Mouse (Mus musculus) forebrain, embryonic 14.5 days (tissue): ENCODE measurements around the gene Nrtn. TPM values are rescaled to one million over a fixed set of nuclear protein-coding genes. Genes with fewer than 3 reads are reported as not detected.

ENCODE experiments used
- ATAC-seq: fragments of 200-750 bp; cut with Nextera tagmentation; 2 replicates; pipeline ENCODE4 v1.8.0; 2017; ENCODE audit warnings: mild to moderate bottlenecking, moderate library complexity
- DNase-seq: peaks from one replicate; pipeline ENCODE4 v3.0.0-alpha.2; 2015; ENCODE audit warnings: low spot score
- H3K27ac ChIP-seq: fragments of 300-500 bp; sonication (generic); 2 replicates; pipeline ENCODE4 v1.5.1; 2014; ENCODE audit warnings: low read depth, mild to moderate bottlenecking, control low read depth, low read length, moderate library complexity
- H3K27me3 ChIP-seq: fragments of 300-500 bp; sonication (generic); replicated peaks from 2 replicates; pipeline ENCODE4 v1.6.1; 2014; ENCODE audit warnings: low read length, control low read depth, mixed read lengths; ENCODE audit not compliant: control insufficient read depth, insufficient read depth
- H3K36me3 ChIP-seq: fragments of 300-500 bp; sonication (generic); 2 replicates; pipeline ENCODE4 v1.6.1; 2014; ENCODE audit warnings: low read length, control low read depth; ENCODE audit not compliant: control insufficient read depth, insufficient read depth
- H3K4me1 ChIP-seq: fragments of 300-500 bp; sonication (generic); 2 replicates; pipeline ENCODE4 v1.6.1; 2014; ENCODE audit warnings: antibody characterized with exemption, low read length, control low read depth; ENCODE audit not compliant: control insufficient read depth, insufficient read depth
- H3K4me2 ChIP-seq: fragments of 300-500 bp; sonication (generic); 2 replicates; pipeline ENCODE4 v1.6.1; 2014; ENCODE audit warnings: mild to moderate bottlenecking, control low read depth, low read length
- H3K4me3 ChIP-seq: fragments of 300-500 bp; sonication (generic); 2 replicates; pipeline ENCODE4 v1.5.1; 2014; ENCODE audit warnings: low read depth, low read length, control low read depth
- H3K9ac ChIP-seq: fragments of 300-500 bp; sonication (generic); 2 replicates; pipeline ENCODE4 v1.6.1; 2014; ENCODE audit warnings: mild to moderate bottlenecking, low read length, control low read depth, moderate library complexity
- H3K9me3 ChIP-seq: fragments of 300-500 bp; sonication (generic); replicated peaks from 2 replicates; pipeline ENCODE4 v1.6.1; 2016; ENCODE audit warnings: low read length, control low read depth, mixed read lengths; ENCODE audit not compliant: control insufficient read depth
- WGBS: fragments of 180-500 bp; shearing (Covaris S2); extraction: QIAGEN DNeasy Blood & Tissue Kit; methylation state at CpG from one replicate; pipeline ENCODE4 v1.1.7; 2014; 5-methylcytosine and 5-hydroxymethylcytosine counted together
- polyA plus RNA-seq: library from polyadenylated mRNA; unstranded; fragments of >200 nt; fragmentation: Nextera tagmentation; extraction: Ambion mirVana; gene quantifications from 2 replicates; pipeline ENCODE4 v1.2.1, GENCODE M21; 2014

Nrtn gene
- 0.94 and 1.7 TPM in 2 replicates for polyA plus RNA-seq

DNA sequence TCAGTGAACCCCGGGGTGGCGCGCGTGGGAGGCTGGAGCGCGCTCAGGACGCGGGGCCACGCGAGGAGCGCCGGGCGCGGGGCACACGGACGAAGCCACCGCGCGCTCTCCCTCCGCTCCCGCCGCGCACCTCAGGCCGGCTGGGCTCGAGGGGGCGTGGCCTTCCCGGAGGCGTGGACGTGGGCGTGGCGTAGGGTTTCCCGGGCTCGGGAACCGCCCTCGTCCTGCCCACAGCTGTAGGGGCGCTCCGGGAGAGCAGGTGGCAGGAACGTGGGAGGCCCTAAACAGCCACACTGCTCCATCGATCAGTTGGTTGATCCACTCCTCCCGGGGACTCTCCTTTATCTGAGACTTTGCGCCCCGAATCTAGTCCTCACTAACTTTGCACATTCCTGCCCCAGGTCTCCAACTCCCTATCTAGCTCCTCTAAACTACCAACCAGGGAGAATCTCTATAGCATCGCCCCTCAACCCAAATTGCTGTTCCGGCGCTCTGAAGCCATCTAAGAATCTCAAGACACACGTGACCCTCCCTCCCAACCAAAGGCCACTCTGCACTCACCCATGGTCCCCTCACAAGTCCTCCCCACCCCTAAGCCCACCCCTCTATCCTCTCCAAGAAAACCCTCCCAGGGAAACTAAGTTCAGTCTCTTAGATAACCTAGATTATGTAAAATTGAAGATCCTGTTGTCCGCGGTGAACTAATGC, at the start of gene Nrtn:
Gene Nrtn (minus strand): TSS at position 115 of the 708 bp plus-strand sequence.
- ATAC-seq (peak; percentile 55), DNase-seq (peak; percentile 74)
- Histone ChIP-seq H3K27me3 (peaks cover 52% of the 10 kb centered on the region), H3K36me3 (no peaks in the 10 kb centered on the region), H3K4me2 (peak within 1 kb of the TSS; percentile 78), H3K9ac (peak within 1 kb of the TSS; percentile 54), H3K4me3 (peak within 1 kb of the TSS; percentile 37), H3K27ac (no peak within 1 kb of the TSS; the same call in 1 of the 2 replicates), H3K9me3 (no peaks in the 10 kb centered on the region), H3K4me1 (peaks cover 8% of the 10 kb centered on the region)
- under 1% methylated on average over 44 of the region's 48 CpGs for WGBS

DNA sequence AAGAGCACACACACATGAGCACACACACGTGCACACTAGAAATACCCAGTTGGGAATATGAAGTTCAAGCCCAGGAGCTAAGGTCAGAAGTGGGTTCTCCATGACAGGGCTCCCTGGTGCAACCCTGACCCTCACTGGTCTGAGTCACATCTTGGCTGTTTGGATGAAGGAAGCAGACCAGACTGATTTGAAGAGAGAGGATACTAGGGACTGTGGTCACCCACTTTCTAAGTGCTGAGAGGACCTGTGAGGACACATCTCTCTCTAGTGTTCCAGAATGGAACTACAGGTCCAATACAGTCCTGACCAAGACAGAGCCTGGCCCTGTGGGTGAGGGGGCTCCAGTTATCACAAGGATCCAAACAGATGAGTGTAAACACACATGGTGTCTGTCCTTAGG, 48.5 kb upstream of the Nrtn start:
- H3K36me3 ChIP-seq = 0 out of 2 replicates have a peak, but pooled peaks cover 3% of the 10 kb centered on the region
- H3K4me2 ChIP-seq = no peak overlapping the region
- DNase-seq (no peak), ATAC-seq (no peak)
- WGBS = 100% methylated on average over 1 of the region's 1 CpGs
- no peak overlapping the region for H3K27ac ChIP-seq
- no peaks in the 10 kb centered on the region for H3K27me3 ChIP-seq
- H3K4me1 ChIP-seq = peaks cover 13% of the 10 kb centered on the region
- no peaks in the 10 kb centered on the region for H3K9me3 ChIP-seq
- no peak overlapping the region for H3K9ac ChIP-seq
- no peak overlapping the region for H3K4me3 ChIP-seq

DNA sequence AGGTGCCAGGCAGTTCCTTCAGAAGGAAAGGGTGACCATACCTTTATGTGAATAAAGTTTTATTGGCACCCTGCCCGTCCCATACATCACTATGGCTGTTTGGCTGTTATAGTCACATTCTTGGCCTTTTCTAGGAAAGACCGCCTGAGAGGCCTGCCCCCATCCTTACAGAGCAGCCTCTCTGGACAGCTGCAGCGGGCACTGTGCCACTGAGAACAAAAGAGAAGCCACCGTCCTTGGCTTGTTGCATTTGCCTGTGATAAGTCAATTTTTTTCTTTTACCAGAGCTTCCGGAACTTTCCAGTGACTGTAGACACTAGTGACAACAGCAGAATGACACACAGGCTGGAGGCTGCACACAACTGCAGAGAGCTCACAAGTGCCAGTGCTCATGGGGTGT, 47.6 kb upstream of the Nrtn start:
- H3K4me1 ChIP-seq = peaks cover 5% of the 10 kb centered on the region
- WGBS = 76% methylated on average over 5 of the region's 5 CpGs
- no peaks in the 10 kb centered on the region for H3K27me3 ChIP-seq
- H3K4me2 ChIP-seq = no peak overlapping the region
- DNase-seq (peak; percentile 4), ATAC-seq (no peak)
- no peak overlapping the region for H3K9ac ChIP-seq
- H3K4me3 ChIP-seq = no peak overlapping the region
- H3K9me3 ChIP-seq = no peaks in the 10 kb centered on the region
- H3K36me3 ChIP-seq = 0 out of 2 replicates have a peak, but pooled peaks cover 7% of the 10 kb centered on the region
- no peak overlapping the region for H3K27ac ChIP-seq

DNA sequence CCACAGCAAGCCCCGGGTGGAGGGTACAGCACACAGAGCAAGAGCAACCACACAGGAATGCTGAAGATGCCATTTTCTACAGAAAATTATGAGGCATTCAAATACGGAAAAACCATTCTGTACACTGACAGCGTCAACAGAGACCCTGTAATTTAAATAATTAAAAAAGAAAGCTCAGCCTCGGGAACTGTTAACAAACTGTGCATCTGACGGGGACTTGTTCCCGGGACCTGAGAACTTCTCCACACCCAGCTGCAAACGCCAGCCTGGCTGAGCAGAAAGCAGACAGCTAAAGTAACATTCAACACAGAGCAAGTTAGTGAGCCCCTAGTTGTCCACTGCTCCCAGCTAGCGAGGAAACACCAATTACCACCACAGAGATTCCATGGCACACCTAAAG, 44.7 kb upstream of the Nrtn start:
- ATAC-seq (no peak), DNase-seq (no peak)
- 0 out of 2 replicates have a peak, but pooled peaks cover 7% of the 10 kb centered on the region for H3K36me3 ChIP-seq
- no peak overlapping the region for H3K4me2 ChIP-seq
- no peak overlapping the region for H3K27ac ChIP-seq
- no peaks in the 10 kb centered on the region for H3K27me3 ChIP-seq
- H3K4me1 ChIP-seq = no peaks in the 10 kb centered on the region
- H3K4me3 ChIP-seq = no peak overlapping the region
- H3K9ac ChIP-seq = no peak overlapping the region
- H3K9me3 ChIP-seq = no peaks in the 10 kb centered on the region
- WGBS = 73% methylated on average over 8 of the region's 8 CpGs

DNA sequence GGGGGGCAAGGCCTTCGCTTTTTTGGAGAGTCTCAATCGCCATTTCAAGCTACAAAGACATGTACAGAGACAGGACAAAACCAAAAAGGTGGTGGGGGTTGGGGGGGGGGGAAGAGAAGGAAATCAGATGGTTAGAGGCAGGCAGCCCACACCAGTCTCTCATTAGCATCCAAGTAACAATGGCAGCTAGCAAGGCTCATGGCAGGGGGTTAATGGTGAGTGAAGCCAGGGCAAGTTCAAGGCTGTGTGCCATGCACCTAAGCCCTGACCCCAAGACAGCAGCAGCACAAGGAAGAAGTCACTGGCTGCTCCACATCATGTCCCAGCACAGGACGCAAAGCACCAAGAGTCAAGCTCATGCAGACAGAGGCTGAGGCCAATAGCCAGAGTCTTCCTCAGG, 41.9 kb upstream of the Nrtn start:
- no peak for ATAC-seq
- no peaks in the 10 kb centered on the region for H3K27me3 ChIP-seq
- H3K9ac ChIP-seq = no peak overlapping the region
- H3K27ac ChIP-seq = no peak overlapping the region
- no peak overlapping the region for H3K4me3 ChIP-seq
- H3K4me2 ChIP-seq = no peak overlapping the region
- no peak for DNase-seq
- 0 out of 2 replicates have a peak, but pooled peaks cover 7% of the 10 kb centered on the region for H3K36me3 ChIP-seq
- H3K4me1 ChIP-seq = no peaks in the 10 kb centered on the region
- H3K9me3 ChIP-seq = no peaks in the 10 kb centered on the region
- 56% methylated on average over 3 of the region's 3 CpGs for WGBS

DNA sequence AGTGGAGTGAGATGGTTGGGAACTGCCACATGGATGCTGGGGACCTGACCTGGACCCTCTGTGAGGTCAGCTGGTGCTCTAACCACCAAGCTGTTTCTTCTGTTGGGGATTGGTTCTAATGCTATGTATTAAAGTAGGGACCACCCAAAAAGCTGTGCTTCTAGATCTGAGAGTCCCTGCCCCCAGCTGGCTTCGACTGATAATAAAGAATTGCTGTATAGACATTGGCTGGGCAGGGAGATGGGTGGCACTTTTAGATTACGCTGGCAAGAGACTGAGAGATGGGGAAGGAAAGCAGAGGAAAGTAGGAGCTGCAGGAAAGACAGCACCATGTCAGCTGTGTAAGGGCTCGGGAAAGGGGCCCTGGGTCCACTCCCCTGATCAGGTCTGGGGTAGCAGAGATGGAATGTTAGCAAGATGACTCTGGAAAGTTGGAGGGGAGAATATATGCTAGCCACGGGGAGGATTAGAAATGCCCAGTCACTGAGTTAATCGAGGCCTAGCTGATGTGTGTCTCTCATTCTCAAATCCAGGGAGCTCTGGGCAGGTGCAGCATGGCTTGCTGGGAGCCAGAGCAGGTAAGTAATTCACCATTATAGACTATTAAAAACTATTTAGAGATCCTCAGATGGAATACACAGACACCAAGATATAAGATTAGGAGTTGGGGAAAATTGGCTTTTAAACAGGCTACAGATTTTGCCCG, 36.4 kb upstream of the Nrtn start:
- WGBS = 62% methylated on average over 6 of the region's 6 CpGs
- no peaks in the 10 kb centered on the region for H3K27me3 ChIP-seq
- H3K36me3 ChIP-seq = no peaks in the 10 kb centered on the region
- no peak for ATAC-seq
- no peak for DNase-seq
- H3K4me3 ChIP-seq = no peak overlapping the region
- H3K27ac ChIP-seq = no peak overlapping the region
- no peaks in the 10 kb centered on the region for H3K4me1 ChIP-seq
- no peak overlapping the region for H3K4me2 ChIP-seq
- H3K9ac ChIP-seq = no peak overlapping the region
- H3K9me3 ChIP-seq = no peaks in the 10 kb centered on the region

DNA sequence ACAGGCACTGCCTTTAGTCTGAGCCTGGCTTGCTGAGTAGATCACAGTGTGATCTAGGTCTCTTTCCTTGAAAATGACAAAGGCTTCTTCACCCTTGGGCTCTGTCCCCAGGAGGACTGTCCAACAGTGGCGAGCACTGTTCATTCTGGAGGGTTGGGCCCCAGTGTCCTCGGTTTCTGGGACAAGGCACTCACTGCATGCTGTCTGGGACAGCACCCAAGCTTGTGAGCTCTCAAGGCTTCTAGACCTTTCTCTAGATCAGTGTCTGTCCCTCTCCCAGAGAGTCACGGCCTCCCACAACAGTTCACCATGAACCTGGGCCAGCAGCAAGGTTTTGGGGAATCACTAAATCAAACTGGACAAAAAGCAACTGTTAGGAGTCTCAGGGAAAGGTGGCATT, 35.3 kb upstream of the Nrtn start:
- Histone ChIP-seq H3K9ac (no peak overlapping the region), H3K4me2 (no peak overlapping the region), H3K9me3 (no peaks in the 10 kb centered on the region), H3K36me3 (no peaks in the 10 kb centered on the region), H3K4me3 (no peak overlapping the region), H3K27ac (no peak overlapping the region), H3K4me1 (no peaks in the 10 kb centered on the region), H3K27me3 (no peaks in the 10 kb centered on the region)
- no peak for ATAC-seq
- no peak for DNase-seq
- WGBS = 83% methylated on average over 3 of the region's 3 CpGs

DNA sequence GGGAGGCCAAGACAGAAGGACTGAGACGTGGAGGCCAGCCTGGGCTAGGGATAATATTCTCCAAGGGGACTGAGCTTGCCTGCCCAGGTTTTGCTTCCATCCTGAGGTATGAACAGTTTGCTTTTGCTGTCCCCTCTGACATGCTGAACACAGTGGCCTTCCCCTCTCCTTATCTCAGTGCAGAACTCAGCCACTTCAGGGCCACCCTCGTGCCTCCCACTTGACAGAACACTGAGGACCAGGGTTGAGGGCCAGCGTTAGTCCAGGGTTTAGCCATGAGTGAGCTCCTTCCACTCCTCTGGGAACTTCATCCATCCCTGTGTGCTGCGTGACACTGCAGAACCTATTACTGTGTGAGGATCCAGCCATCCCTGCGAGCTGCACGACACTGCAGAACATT, 32.0 kb upstream of the Nrtn start:
- DNase-seq (no peak), ATAC-seq (no peak)
- no peaks in the 10 kb centered on the region for H3K4me1 ChIP-seq
- no peaks in the 10 kb centered on the region for H3K9me3 ChIP-seq
- 88% methylated on average over 6 of the region's 6 CpGs for WGBS
- no peak overlapping the region for H3K4me2 ChIP-seq
- no peaks in the 10 kb centered on the region for H3K36me3 ChIP-seq
- H3K9ac ChIP-seq = no peak overlapping the region
- no peaks in the 10 kb centered on the region for H3K27me3 ChIP-seq
- H3K27ac ChIP-seq = no peak overlapping the region
- H3K4me3 ChIP-seq = no peak overlapping the region

DNA sequence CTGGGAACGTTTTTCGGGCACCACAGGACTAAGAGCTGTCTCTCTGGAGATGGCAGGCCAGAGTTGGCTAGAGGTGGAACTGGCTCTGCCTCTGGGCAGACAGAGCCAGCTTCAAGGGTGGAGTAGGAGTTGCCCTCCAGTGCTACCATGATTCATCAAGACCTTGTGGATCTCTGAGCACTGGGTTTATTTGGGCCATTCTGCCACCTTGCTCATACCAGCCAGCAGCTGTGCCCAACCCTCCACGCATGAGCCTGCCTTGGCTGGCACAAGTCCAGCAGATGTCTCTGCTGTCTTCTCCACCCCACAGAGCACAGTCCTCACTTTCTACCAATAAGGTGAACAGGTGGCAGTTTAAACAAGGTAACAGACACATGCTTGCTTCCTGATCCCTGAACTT, 31.6 kb upstream of the Nrtn start:
- Histone ChIP-seq H3K4me1 (no peaks in the 10 kb centered on the region), H3K27me3 (no peaks in the 10 kb centered on the region), H3K4me3 (no peak overlapping the region), H3K9ac (no peak overlapping the region), H3K9me3 (no peaks in the 10 kb centered on the region), H3K36me3 (no peaks in the 10 kb centered on the region), H3K4me2 (no peak overlapping the region), H3K27ac (no peak overlapping the region)
- no peak for ATAC-seq
- no peak for DNase-seq
- 77% methylated on average over 3 of the region's 3 CpGs for WGBS
